Mouse (Mus musculus) CD4-positive, CD25-positive, alpha-beta regulatory T cell, adult 2 months (primary cell): ENCODE data around the gene Hist2h4.

Experiments used
- DNase-seq: peaks from one replicate; pipeline ENCODE4 v3.0.0-alpha.2; 2012; ENCODE audit warnings: low read depth, low spot score

Gene Hist2h4

DNA sequence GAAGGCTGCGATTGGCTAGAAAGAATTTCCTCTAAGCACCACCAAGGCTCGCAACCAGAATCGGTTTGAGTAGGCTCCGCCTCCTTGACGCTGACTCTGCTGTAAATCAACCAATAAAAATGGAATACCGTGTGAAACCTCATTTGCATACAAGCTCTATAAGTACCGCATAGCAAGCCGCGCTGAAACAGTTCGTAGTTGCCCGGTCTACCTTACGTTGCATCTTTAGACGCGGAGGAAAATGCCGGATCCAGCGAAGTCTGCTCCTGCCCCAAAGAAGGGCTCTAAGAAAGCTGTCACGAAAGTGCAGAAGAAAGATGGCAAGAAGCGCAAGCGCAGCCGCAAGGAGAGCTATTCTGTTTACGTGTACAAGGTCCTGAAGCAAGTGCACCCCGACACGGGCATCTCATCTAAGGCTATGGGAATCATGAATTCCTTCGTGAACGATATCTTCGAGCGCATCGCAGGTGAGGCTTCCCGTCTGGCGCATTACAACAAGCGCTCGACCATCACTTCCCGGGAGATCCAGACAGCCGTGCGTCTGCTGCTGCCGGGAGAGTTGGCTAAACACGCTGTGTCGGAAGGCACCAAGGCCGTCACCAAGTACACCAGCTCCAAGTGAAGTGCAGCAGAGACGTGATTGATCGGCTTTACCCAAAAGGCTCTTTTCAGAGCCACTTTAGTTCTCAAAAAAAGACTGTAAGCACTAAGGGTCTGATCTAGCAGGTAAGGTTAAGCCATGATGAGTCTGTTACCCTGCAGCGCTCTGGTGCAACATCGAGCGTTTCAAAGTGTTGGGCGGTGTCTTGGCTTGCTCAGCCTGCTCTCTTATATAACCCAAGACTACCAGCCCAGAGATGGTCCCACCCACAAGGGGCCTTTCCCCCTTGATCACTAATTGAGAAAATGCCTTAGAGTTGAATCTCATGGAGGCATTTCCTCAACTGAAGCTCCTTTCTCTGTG is 6.7 kb upstream of the Hist2h4 start, which contains the start of gene Hist2h2bb:
Gene Hist2h2bb, plus strand, starts transcription at position 242 of the 964 bp plus-strand sequence.
- DNase-seq, result peak; percentile 95

DNA sequence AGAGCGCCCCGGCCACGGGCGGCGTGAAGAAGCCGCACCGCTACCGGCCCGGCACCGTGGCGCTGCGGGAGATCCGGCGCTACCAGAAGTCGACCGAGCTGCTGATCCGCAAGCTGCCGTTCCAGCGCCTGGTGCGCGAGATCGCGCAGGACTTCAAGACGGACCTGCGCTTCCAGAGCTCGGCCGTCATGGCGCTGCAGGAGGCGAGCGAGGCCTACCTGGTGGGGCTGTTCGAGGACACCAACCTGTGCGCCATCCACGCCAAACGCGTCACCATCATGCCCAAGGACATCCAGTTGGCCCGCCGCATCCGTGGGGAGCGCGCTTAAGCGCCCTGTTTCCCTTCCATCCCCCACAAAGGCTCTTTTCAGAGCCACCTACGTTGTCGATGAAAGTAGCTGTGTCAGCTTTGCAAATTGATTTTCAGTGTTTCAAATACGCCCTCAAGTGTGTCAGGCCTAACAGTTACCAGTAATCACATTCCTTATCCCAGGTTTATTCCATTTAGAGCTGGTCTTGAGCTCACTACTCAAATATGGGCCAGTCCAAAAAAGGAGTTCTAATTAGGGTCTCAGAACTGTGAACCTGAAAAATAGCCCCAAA is 5.8 kb upstream of the Hist2h4 start:
- DNase-seq, result peak; percentile 66

DNA sequence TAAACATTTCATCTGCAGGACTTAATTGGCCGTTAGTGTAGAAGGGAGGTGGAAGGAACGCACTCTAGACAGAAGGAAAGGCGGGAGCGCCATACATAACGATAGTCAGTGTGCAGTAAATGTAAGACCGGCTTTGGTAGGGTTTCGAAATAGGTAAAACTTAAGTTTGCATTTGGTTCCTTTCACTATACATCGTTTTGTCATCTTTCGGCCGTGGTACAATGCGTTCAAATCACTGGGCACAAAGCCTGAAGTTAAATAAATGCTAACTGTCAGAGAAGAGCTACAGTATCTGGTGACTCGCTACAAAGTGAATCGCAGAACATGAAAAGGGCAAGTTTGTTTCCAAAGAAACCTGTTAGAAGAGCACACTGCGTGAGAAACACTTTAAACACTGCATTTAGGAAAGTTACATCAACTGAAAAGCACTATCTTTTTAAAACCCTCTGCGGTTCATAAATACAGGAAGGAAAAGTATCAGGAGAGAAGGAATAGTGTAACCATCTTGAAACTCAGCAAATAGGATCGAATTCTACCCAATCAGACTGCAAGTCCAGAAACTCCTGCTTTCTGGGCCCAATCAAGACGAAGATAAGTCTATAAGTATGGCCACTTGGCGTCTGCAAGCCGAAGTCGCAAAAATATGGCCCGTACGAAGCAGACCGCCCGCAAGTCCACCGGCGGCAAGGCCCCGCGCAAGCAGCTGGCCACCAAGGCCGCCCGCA is 5.1 kb upstream of the Hist2h4 start, which contains the start of gene Hist2h3b:
Gene Hist2h3b, plus strand, starts transcription at position 604 of the 725 bp plus-strand sequence.
- peak; percentile 78 for DNase-seq

DNA sequence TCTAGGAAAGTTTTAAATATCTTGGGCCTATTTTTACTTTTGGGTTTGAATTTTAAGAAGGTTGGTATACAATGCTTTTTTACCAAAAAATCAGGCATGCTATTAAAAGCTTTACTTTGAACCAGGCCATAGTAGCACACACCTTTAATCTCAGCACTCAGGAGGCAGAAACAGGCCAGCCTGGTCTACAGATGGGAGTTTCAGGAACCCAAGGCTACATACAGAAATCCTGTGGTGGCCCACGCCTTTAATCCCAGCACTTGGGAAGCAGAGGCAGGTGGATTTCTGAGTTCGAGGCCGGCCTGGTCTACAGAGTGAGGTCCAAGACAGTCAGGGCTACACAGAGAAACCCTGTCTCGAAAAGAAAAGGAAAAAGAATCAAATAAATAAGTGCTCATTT is 4.4 kb upstream of the Hist2h4 start:
- no peak for DNase-seq

DNA sequence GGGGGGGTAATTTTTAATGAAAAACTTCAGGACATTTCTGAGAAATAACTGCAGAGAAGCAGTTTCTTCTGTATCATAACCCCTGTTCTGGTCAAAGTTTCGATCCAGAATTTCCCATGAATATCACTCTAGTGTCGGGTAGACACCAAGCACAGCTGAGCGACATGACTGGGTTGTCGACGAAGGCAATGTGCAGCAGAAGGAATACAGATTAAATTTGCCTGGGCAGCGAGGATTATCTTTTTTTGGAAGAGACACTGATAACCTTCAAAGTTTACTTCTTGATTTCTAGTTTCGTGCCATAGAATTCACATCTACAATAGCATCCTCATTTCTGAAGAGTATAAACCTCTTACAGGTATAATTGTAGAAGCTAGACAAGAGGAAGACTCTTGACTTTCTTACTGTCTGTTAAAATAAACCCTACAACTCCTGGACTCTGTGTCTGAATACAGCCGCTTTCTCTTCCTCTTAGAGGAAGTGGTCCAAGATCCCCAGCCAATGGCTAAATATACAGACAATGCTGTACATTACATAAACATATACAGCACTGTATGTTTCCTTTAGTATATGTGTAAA is 3.1 kb upstream of the Hist2h4 start:
- DNase-seq, result no peak

DNA sequence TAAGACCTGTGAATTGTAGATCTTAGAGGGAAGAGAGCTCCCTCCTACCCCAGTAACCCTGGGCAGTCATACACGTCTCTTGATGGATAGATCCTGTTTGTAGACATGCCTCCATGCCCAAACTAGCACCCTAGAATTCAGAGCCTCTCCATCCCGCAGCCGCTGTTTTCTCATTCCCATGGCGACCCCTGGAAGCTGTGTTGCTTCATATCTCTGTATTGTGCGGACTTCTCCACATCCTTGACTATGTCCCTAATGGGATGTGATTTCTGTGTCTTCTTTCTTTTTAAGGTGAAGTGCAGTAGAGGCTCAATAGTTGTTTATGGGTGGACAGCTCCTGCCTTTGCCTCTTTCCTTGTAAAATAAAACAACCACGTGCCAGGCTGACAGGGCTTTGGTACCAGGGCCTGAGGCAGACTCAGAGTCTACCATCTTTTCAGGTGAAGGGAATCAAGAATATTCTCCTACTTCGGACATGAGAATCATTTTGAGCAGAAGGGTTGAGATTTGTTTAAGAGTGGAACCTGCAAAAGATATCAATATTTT is 1.4 kb upstream of the Hist2h4 start:
- DNase-seq, result no peak

DNA sequence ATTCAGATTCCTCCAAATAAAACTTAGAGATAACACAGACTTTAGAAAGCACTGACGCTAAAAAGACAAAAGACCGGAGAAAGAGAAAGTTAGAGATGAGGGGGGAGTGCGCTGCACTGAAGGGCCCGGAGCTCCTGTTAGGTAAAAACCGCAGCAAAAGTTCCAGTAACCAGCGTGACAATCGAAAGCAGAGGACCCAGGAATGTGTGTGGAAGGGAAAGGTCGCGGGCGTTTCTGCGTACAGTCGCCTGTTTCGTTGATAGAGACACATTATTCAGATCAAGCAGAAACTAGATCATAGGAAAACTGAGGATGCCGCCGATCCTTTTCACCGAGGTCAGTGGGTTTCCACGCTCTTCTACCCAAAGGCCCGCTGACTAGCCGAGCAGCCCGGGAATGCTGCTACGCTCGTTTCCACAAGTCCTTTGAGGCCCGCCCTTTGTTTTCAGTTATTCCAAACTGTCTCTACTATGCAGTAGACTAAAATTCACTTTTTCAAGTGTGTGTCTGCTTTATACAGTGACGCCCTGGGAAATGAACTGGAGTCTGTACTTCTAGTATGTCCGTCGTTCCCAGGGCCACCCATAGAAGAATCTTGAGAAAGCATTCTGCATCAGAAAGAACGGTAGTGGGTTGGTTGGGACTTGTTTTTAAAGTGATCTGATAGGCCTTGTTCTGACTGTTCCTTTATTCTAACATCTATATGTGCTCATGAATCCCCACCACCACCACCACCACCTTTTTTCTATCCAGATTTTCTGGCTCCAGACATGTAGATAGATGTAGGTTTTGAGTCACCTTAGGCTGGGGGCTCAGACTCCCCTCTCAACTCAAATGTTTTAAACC is 670 bp upstream of the Hist2h4 start:
- DNase-seq, result peak; percentile 71

DNA sequence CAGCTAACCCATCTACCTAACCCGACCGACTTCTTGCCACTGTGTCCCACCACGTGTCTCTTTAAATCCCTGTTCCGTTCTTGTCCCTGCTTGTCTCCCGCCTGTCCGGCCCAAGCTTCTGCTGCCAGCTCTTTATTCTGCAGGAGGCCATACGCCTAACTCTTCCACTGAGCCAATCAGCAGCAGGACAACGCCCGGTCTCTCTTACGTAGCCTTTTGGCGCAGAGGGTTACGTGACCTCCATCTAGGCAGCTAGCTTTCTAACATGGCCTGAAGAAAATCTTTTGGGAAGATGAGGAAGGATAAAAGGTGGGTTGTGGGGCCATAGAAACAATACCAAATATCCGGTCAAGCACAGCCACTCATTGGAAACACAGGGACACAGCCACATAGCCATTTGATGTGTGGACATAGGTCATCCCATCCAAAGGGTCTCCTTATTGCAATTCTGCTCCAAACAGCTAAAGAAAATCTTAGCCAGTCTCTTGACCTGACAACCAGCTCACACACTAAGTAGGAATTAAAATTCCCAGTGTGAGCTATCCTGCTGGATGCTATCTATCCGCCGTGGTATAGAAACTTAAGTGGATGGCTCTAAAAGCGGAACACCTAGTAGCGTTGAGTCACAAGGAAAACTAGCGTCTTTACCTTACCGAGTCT is 765 bp downstream of the Hist2h4 start:
- peak; percentile 84 for DNase-seq

DNA sequence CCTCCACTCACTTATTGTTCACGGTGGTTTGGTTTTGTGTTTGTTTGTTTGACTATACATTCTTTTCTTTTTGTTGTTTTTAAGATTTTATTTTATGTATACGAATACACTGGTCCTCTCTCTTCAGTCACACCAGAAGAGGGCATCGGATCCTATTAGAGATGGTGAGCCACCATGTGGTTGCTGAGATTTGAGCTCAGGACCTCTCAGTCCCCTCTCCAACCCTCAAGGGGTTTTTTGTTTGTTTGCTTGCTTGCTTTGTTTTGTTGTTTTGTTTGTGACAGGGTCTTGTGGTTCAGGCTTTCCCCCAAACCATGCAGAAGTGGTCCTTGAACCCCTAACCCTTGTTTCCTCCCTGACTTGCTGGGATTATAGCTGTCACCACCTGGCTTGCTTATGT is 1.5 kb downstream of the Hist2h4 start:
- DNase-seq, result no peak

DNA sequence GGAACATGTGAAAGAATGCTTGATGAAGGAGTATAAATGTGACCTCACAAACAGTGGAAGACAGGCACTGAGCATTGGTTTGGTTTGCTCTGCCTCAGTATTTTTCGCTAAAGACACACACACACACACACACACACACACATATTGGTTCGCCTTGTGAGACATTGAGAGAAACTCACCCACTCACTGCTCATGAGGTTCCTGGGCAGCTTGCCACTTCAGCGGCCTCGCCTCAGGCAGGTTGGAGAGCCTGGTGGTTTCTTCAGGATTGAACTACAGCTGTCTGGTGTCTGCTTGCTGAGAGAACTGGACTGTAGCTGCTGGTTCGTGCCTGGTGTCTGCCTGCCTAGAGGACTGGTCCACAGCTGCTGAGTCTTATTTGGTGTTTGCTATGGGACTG is 2.9 kb downstream of the Hist2h4 start:
- no peak for DNase-seq

DNA sequence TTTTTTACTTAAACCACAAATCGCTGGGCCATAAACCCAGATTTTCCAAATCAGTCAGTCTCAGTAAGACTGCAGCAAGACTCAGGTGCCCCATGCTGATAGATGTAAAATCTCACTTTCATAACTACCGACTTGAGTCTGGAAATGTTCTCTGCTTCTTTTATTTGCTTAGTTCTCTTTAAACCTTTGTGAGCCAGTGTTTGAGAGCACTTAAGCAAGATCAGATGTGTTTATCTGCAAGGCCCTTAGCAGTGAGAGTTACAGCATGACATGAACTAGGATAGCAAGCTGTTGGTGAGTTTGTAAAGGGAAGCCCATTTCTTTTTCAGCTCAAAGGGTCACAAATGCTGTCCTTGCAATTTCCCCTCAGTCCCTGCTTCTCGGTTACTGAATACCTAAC is 5.9 kb downstream of the Hist2h4 start:
- DNase-seq, result no peak

DNA sequence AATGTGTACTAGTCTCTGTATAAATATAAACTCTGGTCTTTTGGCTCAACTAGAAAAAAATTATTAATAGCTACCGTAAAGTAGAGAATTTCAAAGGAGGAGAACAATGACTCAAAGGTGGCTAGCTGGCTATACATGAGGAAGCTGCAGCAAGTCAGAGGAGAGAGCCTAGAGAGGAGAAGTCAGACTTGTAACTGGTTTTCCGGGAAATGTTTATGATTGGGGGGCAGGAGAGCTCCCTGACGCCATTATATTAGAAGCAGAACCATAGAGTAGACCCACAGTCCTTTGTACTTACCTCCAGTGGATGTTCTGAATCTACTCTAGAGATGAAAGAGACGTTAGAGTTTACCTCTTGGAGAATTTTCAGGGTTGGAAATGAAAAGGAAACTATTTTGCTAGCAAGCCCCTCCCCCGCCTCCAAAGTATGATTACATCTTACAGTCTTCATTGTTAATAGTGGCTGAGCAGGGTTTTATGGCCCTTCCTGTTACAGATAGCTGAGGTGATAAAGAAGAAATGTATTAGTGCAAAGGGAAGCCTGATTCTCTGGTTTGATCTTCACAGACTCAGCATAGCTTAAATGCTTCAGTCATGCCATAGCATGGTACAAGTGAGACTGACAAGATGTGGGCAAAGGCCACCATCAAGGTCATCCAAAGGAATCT is 7.1 kb downstream of the Hist2h4 start:
- DNase-seq, result no peak

DNA sequence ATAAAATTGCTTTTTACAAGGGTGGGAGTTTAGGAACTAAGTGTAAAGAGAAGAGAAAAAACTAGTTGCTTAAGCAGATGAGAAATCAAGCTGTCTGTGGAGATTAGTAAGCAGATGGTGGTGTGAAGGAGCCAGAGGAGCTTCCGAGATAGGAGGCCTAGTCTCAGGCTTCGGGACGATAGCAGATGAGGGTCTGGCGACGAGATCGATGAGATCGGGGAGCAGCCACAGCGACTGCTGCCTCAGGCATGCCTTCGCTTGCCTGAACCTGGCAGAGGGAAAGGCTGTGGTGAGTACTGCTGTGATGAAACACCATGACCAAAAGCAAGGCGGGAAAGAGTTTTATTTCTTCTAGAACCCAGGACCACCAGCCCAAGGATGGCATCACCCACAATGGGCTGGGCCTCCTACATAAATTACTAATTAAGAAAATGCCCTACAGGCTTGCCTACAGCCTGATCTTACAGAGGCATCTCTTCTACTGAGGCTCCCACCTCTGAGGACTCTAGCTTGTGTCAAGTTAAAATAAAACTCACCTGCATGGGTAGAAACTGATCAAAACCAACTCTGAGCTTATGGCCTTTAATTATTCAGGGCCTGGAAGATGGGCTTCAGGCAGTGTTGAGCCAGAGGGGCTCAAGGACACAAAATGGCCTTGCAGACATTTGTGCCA is 8.3 kb downstream of the Hist2h4 start:
- DNase-seq, result no peak

DNA sequence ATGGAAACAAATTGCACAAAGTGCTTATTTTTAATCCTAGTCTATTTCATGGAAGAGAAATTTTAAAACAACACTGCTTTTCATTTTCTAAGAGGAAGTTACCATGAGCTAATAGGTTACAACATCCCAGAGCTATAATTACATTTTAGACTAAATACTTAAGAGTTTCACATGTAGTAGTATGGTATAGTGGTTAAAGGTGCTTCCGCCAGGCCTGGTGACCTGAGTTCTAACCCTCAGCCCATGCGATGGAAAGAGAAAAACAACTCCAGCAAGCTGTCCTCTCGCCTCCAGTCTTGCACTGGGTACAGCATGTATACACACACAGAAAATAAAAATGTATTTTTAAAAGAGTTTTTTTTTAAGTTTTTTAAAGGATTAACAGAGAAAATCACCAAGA is 11.3 kb downstream of the Hist2h4 start:
- DNase-seq, result no peak

DNA sequence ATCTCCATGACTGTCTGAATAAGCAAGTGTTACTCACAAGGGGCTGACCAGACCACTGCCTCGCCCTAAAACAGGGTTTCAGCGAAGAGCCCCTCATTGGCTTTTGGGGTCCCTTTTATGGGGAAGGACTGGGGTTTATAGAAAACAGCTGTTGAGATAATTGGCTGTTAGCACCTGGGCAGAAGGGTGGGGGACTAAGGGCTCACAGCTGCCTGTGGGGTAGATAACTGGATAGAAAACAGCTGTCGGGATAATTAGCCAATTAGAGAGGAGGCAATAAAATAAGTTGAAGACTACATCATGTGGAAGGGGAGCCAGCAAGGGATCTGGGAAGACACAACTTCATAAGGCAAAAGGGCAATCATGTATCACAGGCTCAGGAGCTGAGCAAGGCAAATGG is 12.2 kb downstream of the Hist2h4 start:
- no peak for DNase-seq

DNA sequence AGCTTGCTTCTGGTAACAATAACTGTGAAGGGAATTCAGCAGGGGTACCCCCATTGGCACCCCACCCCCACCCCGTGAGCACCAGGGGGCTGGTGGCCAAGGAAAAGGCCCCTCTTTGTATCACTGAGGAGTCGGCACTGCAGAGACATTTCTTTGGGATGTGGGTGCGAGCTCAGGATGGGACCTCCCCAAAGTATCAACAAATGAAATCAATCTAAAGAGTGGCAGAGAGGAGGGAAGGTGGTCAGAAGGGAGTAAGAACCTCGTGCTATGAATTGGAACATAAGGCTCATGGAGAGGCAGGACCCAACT is 14.1 kb downstream of the Hist2h4 start:
- no peak for DNase-seq

DNA sequence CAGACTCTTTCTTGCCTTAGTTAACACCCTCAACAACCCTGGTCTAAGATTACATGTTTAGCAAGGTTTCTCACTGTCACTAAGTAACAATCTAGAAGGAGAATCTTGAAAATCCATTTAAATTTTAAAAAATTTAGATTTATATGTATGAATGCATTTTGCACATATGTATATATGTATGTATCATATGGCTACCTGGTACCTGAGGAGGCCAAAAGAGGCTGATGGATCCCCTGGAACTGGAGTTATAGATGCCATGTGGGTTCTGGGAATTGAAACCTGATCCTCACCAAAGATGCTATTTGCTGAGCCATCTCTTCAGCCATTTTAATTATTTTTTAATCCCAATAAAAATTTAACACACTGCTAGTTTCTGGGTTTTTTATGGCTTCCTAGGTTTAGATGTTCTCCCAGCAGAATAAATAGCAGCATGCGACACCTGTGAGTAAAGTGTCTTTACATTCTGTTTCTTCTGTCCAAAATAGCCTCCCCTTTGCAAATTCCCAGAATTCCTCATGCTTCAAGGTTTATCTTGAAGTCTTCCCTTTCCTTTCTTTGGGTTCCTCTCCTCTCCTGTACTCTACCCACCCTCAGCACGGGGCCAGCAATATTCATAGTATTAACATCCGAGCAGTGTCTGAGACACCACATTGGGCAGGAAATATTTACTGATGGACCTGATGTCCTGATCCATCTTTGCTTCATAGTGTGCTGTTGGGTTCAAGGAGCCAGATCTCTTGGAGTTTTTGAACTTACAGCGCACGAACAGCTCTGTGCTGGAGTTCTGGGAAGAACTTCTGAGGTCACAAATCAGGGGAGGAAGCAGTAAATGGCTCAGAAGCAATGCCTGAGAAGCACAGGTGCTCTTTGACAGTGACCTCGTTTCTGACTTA is 14.7 kb downstream of the Hist2h4 start:
- DNase-seq, result no peak
